Mouse (Mus musculus) myocyte (in vitro differentiated cells): ENCODE measurements around the gene Antxr1.

Source experiments
- CEBPB ChIP-seq: IDR thresholded peaks from 2 replicates; pipeline ENCODE4 v1.6.1; 2011; ENCODE audit warnings: mild to moderate bottlenecking, moderate library complexity; ENCODE audit not compliant: poor library complexity, insufficient read depth, severe bottlenecking
- E2F4 ChIP-seq: IDR thresholded peaks from one replicate; pipeline ENCODE4 v1.6.1; 2011; ENCODE audit warnings: mild to moderate bottlenecking, control low read depth, moderate library complexity; ENCODE audit not compliant: insufficient read depth
- MYOD1 ChIP-seq, 3 experiments: IDR thresholded peaks; one replicate each; pipeline ENCODE4 v1.6.1; 2011; ENCODE audit warnings: control low read depth in 2 of 3, low read depth in 2 of 3, mild to moderate bottlenecking in 2 of 3, moderate library complexity in 1 of 3; ENCODE audit not compliant: insufficient read length in 2 of 3, control insufficient read depth in 1 of 3
- MYOG ChIP-seq, 3 experiments: IDR thresholded peaks; one replicate each; pipeline ENCODE4 v1.6.1; 2011; ENCODE audit warnings: control low read depth in 2 of 3, low read depth in 2 of 3, mild to moderate bottlenecking in 2 of 3; ENCODE audit not compliant: insufficient read length in 2 of 3, control insufficient read depth in 1 of 3, insufficient read depth in 1 of 3
- POLR2A ChIP-seq: IDR thresholded peaks from one replicate; pipeline ENCODE4 v1.6.1; 2011; ENCODE audit warnings: low read depth, mild to moderate bottlenecking, control low read depth, moderate library complexity; ENCODE audit not compliant: insufficient read length
- POLR2AphosphoS2 ChIP-seq: IDR thresholded peaks from one replicate; pipeline ENCODE4 v1.6.1; 2011; ENCODE audit warnings: low read depth, control low read depth; ENCODE audit not compliant: insufficient read length
- REST ChIP-seq: IDR thresholded peaks from one replicate; pipeline ENCODE4 v1.6.1; 2011; ENCODE audit warnings: mild to moderate bottlenecking, control low read depth, moderate library complexity; ENCODE audit not compliant: insufficient read depth, insufficient read length
- TCF12 ChIP-seq: IDR thresholded peaks from one replicate; pipeline ENCODE4 v1.6.1; 2011; ENCODE audit warnings: mild to moderate bottlenecking, control low read depth; ENCODE audit not compliant: poor library complexity, insufficient read depth, severe bottlenecking
- USF1 ChIP-seq: IDR thresholded peaks from one replicate; pipeline ENCODE4 v1.6.1; 2011; ENCODE audit warnings: low read depth, mild to moderate bottlenecking, control low read depth, moderate library complexity

DNA sequence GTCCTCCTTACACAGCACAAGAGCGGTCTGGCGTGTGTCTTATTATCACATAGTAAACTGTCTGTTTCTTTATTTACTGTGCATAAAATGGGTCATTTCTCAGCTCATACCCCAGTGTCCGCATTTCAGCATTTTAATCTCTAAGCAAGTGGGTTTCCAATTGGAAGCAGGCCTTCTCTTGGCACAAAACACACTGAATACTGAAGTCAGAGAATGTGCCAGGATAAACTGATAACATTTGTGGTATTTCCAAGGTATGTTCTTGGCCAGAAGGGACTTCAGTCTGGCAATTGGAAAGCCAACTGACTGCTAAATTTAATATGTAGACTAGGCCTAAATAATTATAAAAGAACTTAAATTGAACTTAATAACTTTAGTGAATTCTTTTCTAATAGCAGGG, 84.9 kb downstream of the Antxr1 start:
- TF ChIP-seq POLR2A (no peak), REST (no peak), USF1 (no peak), POLR2AphosphoS2 (no peak), E2F4 (no peak), TCF12 (no peak), MYOD1 (IDR thresholded peaks at IDR 0.05; ENCODE audit: control insufficient read depth in 1 of 3, insufficient read length in 2 of 3, low read depth in 2 of 3) (no peak), CEBPB (no peak), MYOG (IDR thresholded peaks at IDR 0.05; ENCODE audit: control insufficient read depth in 1 of 3, insufficient read depth in 1 of 3, insufficient read length in 2 of 3, low read depth in 2 of 3) (no peak)
